In genomic region chr2:118162486-118162885, GRCm38 (mm10) we compare ENCODE assay signal across 28 mouse cellular contexts. TPM values are rescaled to one million over a fixed set of nuclear protein-coding genes. Genes with fewer than 3 reads are reported as not detected.
A peak's percentile ranks its signal among the peaks of the same experiment; 100 is the strongest.
DNase-seq lines count a peak whose midpoint lies in the region; ATAC-seq and TF ChIP-seq lines count a peak whose summit lies in the region.
"Had no signal": no experiment of that assay in that cellular context is flagged by ENCODE, and none has a peak within 500 bp of the region (broad histone marks: within the 10 kb centered on the region; RNA-seq: fewer than 3 reads in every experiment).

No protein-coding gene starts in this region.

- ATAC-seq in kidney, embryonic 14.5 days (ENCODE audit: low FRiP score, low TSS enrichment): peak; percentile 70; the same call in 1 of the 2 replicates
- no peak for ATAC-seq in embryonic facial prominence, embryonic 15.5 days (ENCODE audit: insufficient number of reproducible peaks, low FRiP score, low TSS enrichment, low read depth)
- ATAC-seq in limb, embryonic 14.5 days (ENCODE audit: low FRiP score, low read depth): no peak
- ATAC-seq in erythroblast, adult 5-6 weeks (replicated peaks; ENCODE audit: low FRiP score, poor library complexity, severe bottlenecking): no peak
- ATAC-seq: forebrain, embryonic 16.5 days; hindbrain, embryonic 16.5 days; intestine, embryonic 16.5 days; Patski had no signal

- no peak overlapping the region for H3K4me3 ChIP-seq in kidney, embryonic 14.5 days (ENCODE audit: low read length)
- no peak overlapping the region for H3K4me3 ChIP-seq in embryonic facial prominence, embryonic 15.5 days (replicated peaks)
- no peak overlapping the region for H3K4me3 ChIP-seq in limb, embryonic 14.5 days (replicated peaks; ENCODE audit: low read length)
- H3K4me3 ChIP-seq: heart, embryonic 10.5 days; kidney, embryonic 15.5 days; left cerebral cortex, adult 2 months; lung, embryonic 15.5 days had no signal

- WGBS in kidney, embryonic 14.5 days: 21% methylated on average over 5 of the region's 5 CpGs
- 58% methylated on average over 5 of the region's 5 CpGs for whole genome bisulfite sequencing in embryonic facial prominence, embryonic 15.5 days
- 23% methylated on average over 5 of the region's 5 CpGs for WGBS in limb, embryonic 14.5 days

- no peak overlapping the region for H3K9ac ChIP-seq in kidney, embryonic 14.5 days (ENCODE audit: low read depth, low read length)
- no peak overlapping the region for H3K9ac ChIP-seq in embryonic facial prominence, embryonic 15.5 days
- H3K9ac ChIP-seq in limb, embryonic 14.5 days (ENCODE audit: low read depth, low read length, severe bottlenecking): no peak overlapping the region
- H3K9ac ChIP-seq: kidney, embryonic 15.5 days; liver, embryonic 14.5 days; lung, embryonic 15.5 days had no signal

- TF ChIP-seq POLR2A in limb, embryonic 14.5 days (IDR thresholded peaks at IDR 0.05; ENCODE audit: borderline replicate concordance, extremely low read depth, insufficient read depth, insufficient read length): no peak

- no peak overlapping the region for H3K4me2 ChIP-seq in kidney, embryonic 14.5 days (replicated peaks; ENCODE audit: low read depth, low read length)
- no peak overlapping the region for H3K4me2 ChIP-seq in embryonic facial prominence, embryonic 15.5 days (replicated peaks)
- H3K4me2 ChIP-seq in limb, embryonic 14.5 days (replicated peaks; ENCODE audit: low read depth, low read length, severe bottlenecking): no peak overlapping the region
- H3K4me2 ChIP-seq: kidney, embryonic 15.5 days; lung, embryonic 15.5 days; midbrain, embryonic 11.5 days had no signal

- H3K27me3 ChIP-seq in kidney, embryonic 14.5 days (ENCODE audit: control insufficient read depth, insufficient read depth, low read length): no peaks in the 10 kb centered on the region
- H3K27me3 ChIP-seq in embryonic facial prominence, embryonic 15.5 days: no peaks in the 10 kb centered on the region
- H3K27me3 ChIP-seq in limb, embryonic 14.5 days (ENCODE audit: control insufficient read depth, insufficient read depth, low read length): no peaks in the 10 kb centered on the region
- H3K27me3 ChIP-seq: kidney, embryonic 15.5 days; lung, embryonic 15.5 days; Patski had no signal

- peaks cover 13% of the 10 kb centered on the region; the same call in 1 of the 2 replicates for H3K4me1 ChIP-seq in kidney, embryonic 14.5 days (ENCODE audit: control insufficient read depth, insufficient read depth, low read length)
- H3K4me1 ChIP-seq in embryonic facial prominence, embryonic 15.5 days: peaks cover 47% of the 10 kb centered on the region
- H3K4me1 ChIP-seq in limb, embryonic 14.5 days (ENCODE audit: control insufficient read depth, insufficient read depth, low read length): peaks cover 56% of the 10 kb centered on the region

- DNase-seq in kidney, adult 11 months: no peak
- peak; percentile 11 for DNase-seq in embryo, embryonic 11.5 days (ENCODE audit: low read depth, low spot score)
- DNase-seq in limb, embryonic 14.5 days (ENCODE audit: low spot score): no peak
- DNase-seq in gastrocnemius, postnatal 25 days: no peak
- DNase-seq: adrenal gland, postnatal 36 days; B cell, adult 2 months; cerebellum, adult 11 months; cerebellum, adult 9-11 months; heart, postnatal 4 days; left cerebral cortex, postnatal 4 days; lung, postnatal 4 days; right cerebral cortex, postnatal 14 days; thymus, adult 2 months had no signal

- H3K36me3 ChIP-seq in kidney, embryonic 14.5 days (ENCODE audit: control insufficient read depth, insufficient read depth, low read length): no peaks in the 10 kb centered on the region
- no peaks in the 10 kb centered on the region for H3K36me3 ChIP-seq in embryonic facial prominence, embryonic 15.5 days
- no peaks in the 10 kb centered on the region for H3K36me3 ChIP-seq in limb, embryonic 14.5 days (ENCODE audit: control insufficient read depth, insufficient read depth, low read length)
- H3K36me3 ChIP-seq: G1E; heart, embryonic 10.5 days; kidney, embryonic 15.5 days; lung, embryonic 15.5 days had no signal

- no peak overlapping the region for H3K27ac ChIP-seq in kidney, embryonic 14.5 days (ENCODE audit: low read depth, low read length)
- peak overlapping the region; percentile 3; the same call in 1 of the 2 replicates for H3K27ac ChIP-seq in embryonic facial prominence, embryonic 15.5 days (replicated peaks)
- peak overlapping the region; percentile 56; the same call in 1 of the 2 replicates for H3K27ac ChIP-seq in limb, embryonic 14.5 days (replicated peaks; ENCODE audit: low read depth, low read length)
- H3K27ac ChIP-seq: heart, embryonic 10.5 days; kidney, embryonic 15.5 days; left cerebral cortex, adult 2 months; liver, embryonic 14.5 days; lung, embryonic 15.5 days; stomach, postnatal 0 days had no signal

- no peaks in the 10 kb centered on the region for H3K9me3 ChIP-seq in kidney, embryonic 14.5 days (ENCODE audit: control insufficient read depth, low read length)
- H3K9me3 ChIP-seq in embryonic facial prominence, embryonic 15.5 days (replicated peaks): no peaks in the 10 kb centered on the region
- no peaks in the 10 kb centered on the region for H3K9me3 ChIP-seq in limb, embryonic 14.5 days (ENCODE audit: control insufficient read depth, low read length)
- H3K9me3 ChIP-seq: heart, embryonic 10.5 days; kidney, embryonic 15.5 days; lung, embryonic 15.5 days had no signal

RNA-seq across cellular contexts. Expression of gene Thbs1, which starts 50.8 kb away (rescaled TPM):
- polyA plus RNA-seq in kidney, embryonic 14.5 days (2014; fragmentation: Nextera tagmentation; extraction: Ambion mirVana): 10.3 and 23.8 TPM in 2 replicates
- polyA plus RNA-seq in embryonic facial prominence, embryonic 15.5 days (2015; fragmentation: Nextera tagmentation; extraction: Ambion mirVana): 66.6 and 69.1 TPM in 2 replicates
- polyA plus RNA-seq in limb, embryonic 14.5 days (2012; rRNA removed): 86.2 and 103 TPM in 2 replicates
- polyA plus RNA-seq in limb, embryonic 14.5 days (2014; fragmentation: Nextera tagmentation; extraction: Ambion mirVana): 99.4 and 108 TPM in 2 replicates
- total RNA-seq in erythroblast, adult 5-6 weeks (2015; ENCODE audit: low replicate concordance): 5.0 and 8.1 TPM in 2 replicates
- 3.6 and 4.7 TPM in 2 replicates for total RNA-seq in erythroblast, adult 5-6 weeks (2017; ENCODE audit: low replicate concordance)
- 10 to 100 TPM in 1 of 2 experiments, 1 to 10 TPM in 1; 6.4 to 11.3 TPM for total RNA-seq in gastrocnemius, postnatal 25 days (2021)
- total RNA-seq: G1E had no signal
